In genomic region chr2:170291841-170292655, GRCm38 (mm10) we compare ENCODE assay signal across 11 mouse cellular contexts.
DNase-seq lines count a peak whose midpoint lies in the region; ATAC-seq and TF ChIP-seq lines count a peak whose summit lies in the region.
"Had no signal": no experiment of that assay in that cellular context is flagged by ENCODE, and none has a peak within 500 bp of the region (broad histone marks: within the 10 kb centered on the region; RNA-seq: fewer than 3 reads in every experiment).

No protein-coding gene starts in this region.

- no peak for ATAC-seq in forebrain, embryonic 15.5 days (replicated peaks)
- no peak for ATAC-seq in midbrain, embryonic 11.5 days (ENCODE audit: low FRiP score)

- DNase-seq in forebrain, embryonic 10.5 days (ENCODE audit: extremely low spot score, low spot score), result no peak
- DNase-seq in lung, adult 2 months, result no peak
- DNase-seq in lung, adult 18-20 months, result no peak
- peak; percentile 54 for DNase-seq in lung, postnatal 25 days (ENCODE audit: low spot score)
- peak; percentile 40 to 54 for DNase-seq in thymus, postnatal 36 days
- no peak for DNase-seq in midbrain, embryonic 11.5 days (ENCODE audit: low spot score, missing footprints)
- DNase-seq in heart, adult 18-20 months, result no peak
- DNase-seq: kidney, adult 2 months had no signal

- H3K4me3 ChIP-seq in forebrain, embryonic 15.5 days, result no peak overlapping the region
- H3K4me3 ChIP-seq in forebrain, embryonic 10.5 days, result no peak overlapping the region
- H3K4me3 ChIP-seq in lung, adult 2 months (replicated peaks; ENCODE audit: extremely low read depth, low read depth, low read length), result peak overlapping the region; percentile 29
- H3K4me3 ChIP-seq in midbrain, embryonic 11.5 days (ENCODE audit: low read depth, low read length), result no peak overlapping the region
- H3K4me3 ChIP-seq: neural tube, embryonic 13.5 days had no signal

- TF ChIP-seq POLR2A in lung, adult 2 months (IDR thresholded peaks at IDR 0.05; ENCODE audit: borderline replicate concordance, extremely low read depth, low read depth, low read length), result no peak

- H3K27ac ChIP-seq in forebrain, embryonic 15.5 days (replicated peaks), result 0 out of 2 replicates have a peak overlapping the region, but pooled peaks have one; percentile 27
- H3K27ac ChIP-seq in forebrain, embryonic 10.5 days, result no peak overlapping the region
- H3K27ac ChIP-seq in midbrain, embryonic 11.5 days (ENCODE audit: low read depth, low read length), result no peak overlapping the region
- H3K27ac ChIP-seq: liver, embryonic 14.5 days; neural tube, embryonic 13.5 days had no signal

- peaks cover 18% of the 10 kb centered on the region for H3K4me1 ChIP-seq in forebrain, embryonic 15.5 days
- peaks cover 38% of the 10 kb centered on the region for H3K4me1 ChIP-seq in forebrain, embryonic 10.5 days
- peaks cover 26% of the 10 kb centered on the region for H3K4me1 ChIP-seq in lung, adult 2 months (ENCODE audit: control insufficient read depth, insufficient read depth, low read length)
- peaks cover 18% of the 10 kb centered on the region for H3K4me1 ChIP-seq in midbrain, embryonic 11.5 days (ENCODE audit: control insufficient read depth, insufficient read depth, low read length)

- TF ChIP-seq CTCF in lung, adult 2 months (IDR thresholded peaks at IDR 0.05; ENCODE audit: insufficient read depth, low read length), result no peak

- H3K36me3 ChIP-seq in forebrain, embryonic 15.5 days, result no peaks in the 10 kb centered on the region
- H3K36me3 ChIP-seq in forebrain, embryonic 10.5 days (replicated peaks), result no peaks in the 10 kb centered on the region
- no peaks in the 10 kb centered on the region for H3K36me3 ChIP-seq in midbrain, embryonic 11.5 days (ENCODE audit: control insufficient read depth, insufficient read depth, low read length)
- H3K36me3 ChIP-seq: neural tube, embryonic 13.5 days had no signal

- peaks cover under 1% of the 10 kb centered on the region; the same call in 1 of the 2 replicates for H3K27me3 ChIP-seq in forebrain, embryonic 15.5 days
- no peaks in the 10 kb centered on the region for H3K27me3 ChIP-seq in forebrain, embryonic 10.5 days (ENCODE audit: poor library complexity, severe bottlenecking)
- H3K27me3 ChIP-seq in midbrain, embryonic 11.5 days (ENCODE audit: control insufficient read depth, insufficient read depth, low read length), result no peaks in the 10 kb centered on the region

- 47% methylated on average over 6 of the region's 6 CpGs for WGBS in forebrain, embryonic 15.5 days
- WGBS in forebrain, embryonic 10.5 days, result 53% methylated on average over 6 of the region's 6 CpGs
- WGBS in lung, adult 2 months, result 15% methylated on average over 6 of the region's 6 CpGs
- WGBS in midbrain, embryonic 11.5 days, result 40% methylated on average over 6 of the region's 6 CpGs

- no peak overlapping the region for H3K9ac ChIP-seq in forebrain, embryonic 15.5 days (replicated peaks)
- no peak overlapping the region for H3K9ac ChIP-seq in midbrain, embryonic 11.5 days (ENCODE audit: low read length)
- H3K9ac ChIP-seq: liver, embryonic 14.5 days; neural tube, embryonic 13.5 days had no signal

- no peaks in the 10 kb centered on the region for H3K9me3 ChIP-seq in forebrain, embryonic 15.5 days
- H3K9me3 ChIP-seq in forebrain, embryonic 10.5 days, result no peaks in the 10 kb centered on the region
- H3K9me3 ChIP-seq in midbrain, embryonic 11.5 days (ENCODE audit: control insufficient read depth, low read length), result no peaks in the 10 kb centered on the region
- H3K9me3 ChIP-seq: neural tube, embryonic 13.5 days had no signal

- no peak overlapping the region for H3K4me2 ChIP-seq in forebrain, embryonic 15.5 days (replicated peaks)
- H3K4me2 ChIP-seq in midbrain, embryonic 11.5 days, result no peak overlapping the region
- H3K4me2 ChIP-seq: neural tube, embryonic 13.5 days had no signal

Comparison
In these comparisons a context has a peak if more than half of its experiments do, and no peak if none do; other contexts are left out.
1. DNase-seq: peak in lung, postnatal 25 days (single experiment) and thymus, postnatal 36 days (2 of 2); none in forebrain, embryonic 10.5 days (single experiment), lung, adult 2 months (single experiment), lung, adult 18-20 months (0 of 2), midbrain, embryonic 11.5 days (single experiment) and heart, adult 18-20 months (0 of 2).